Mouse (Mus musculus): ENCODE data around the gene Gm11733.

The Gm11733 gene

DNA sequence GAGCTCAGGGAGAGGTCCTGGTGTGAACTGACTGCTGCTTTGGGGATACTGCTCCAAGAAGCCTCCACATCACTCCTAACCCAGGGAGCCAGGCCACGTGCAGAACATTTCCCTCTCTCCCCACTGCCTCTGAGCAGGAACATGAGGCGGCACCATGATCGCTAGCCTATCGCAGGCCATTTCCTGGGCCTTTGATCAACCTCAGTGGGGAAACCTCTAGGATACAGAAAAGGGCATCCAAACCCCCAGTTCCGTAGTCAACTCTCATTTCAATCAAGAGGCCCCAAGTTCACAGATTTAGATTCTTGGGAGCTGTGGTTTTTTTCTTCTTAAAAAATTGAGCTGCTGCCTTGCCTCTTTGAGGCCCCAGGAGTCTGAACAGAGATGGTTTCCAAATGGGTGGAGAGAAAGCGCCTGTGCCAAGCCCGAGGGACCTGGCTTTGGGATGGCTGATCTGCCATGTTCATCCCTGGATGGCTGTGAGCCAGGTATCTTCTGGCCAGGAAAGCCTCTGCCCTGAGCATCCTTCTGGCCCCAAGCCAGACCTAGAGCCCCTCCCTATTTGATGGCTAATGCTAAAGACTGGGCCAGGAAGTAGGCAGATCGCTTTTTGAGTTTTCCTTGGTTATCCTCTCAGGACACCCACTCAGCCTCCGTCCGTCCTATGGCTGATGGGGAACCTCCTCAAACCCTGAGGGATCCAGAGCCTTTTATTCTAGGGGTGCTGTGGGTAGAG lies 5.7 kb upstream of the Gm11733 start:
- DNase-seq (ENCODE audit: low read depth in 1 of 2, low spot score in 2 of 2): no peak

GRCm38 (mm10) chr11:117479007-117479719 lies 5.0 kb upstream of the Gm11733 start:
- no peak for DNase-seq (ENCODE audit: low read depth in 1 of 2, low spot score in 2 of 2)

- DNase-seq (ENCODE audit: low read depth in 1 of 2, low spot score in 2 of 2): no peak
Observed at GRCm38 (mm10) chr11:117479746-117480145, 4.4 kb upstream of the Gm11733 start.

- DNase-seq (ENCODE audit: low read depth in 1 of 2, low spot score in 2 of 2): no peak
Observed at GRCm38 (mm10) chr11:117482300-117482676, 1.9 kb upstream of the Gm11733 start.

- DNase-seq (ENCODE audit: low read depth in 1 of 2, low spot score in 2 of 2): peak in 1 of 2 experiments; percentile 40
Observed at GRCm38 (mm10) chr11:117482677-117483511, 1.3 kb upstream of the Gm11733 start.

- no peak for DNase-seq (ENCODE audit: low read depth in 1 of 2, low spot score in 2 of 2)
Observed at GRCm38 (mm10) chr11:117491408-117492208, 7.4 kb downstream of the Gm11733 start.

DNA sequence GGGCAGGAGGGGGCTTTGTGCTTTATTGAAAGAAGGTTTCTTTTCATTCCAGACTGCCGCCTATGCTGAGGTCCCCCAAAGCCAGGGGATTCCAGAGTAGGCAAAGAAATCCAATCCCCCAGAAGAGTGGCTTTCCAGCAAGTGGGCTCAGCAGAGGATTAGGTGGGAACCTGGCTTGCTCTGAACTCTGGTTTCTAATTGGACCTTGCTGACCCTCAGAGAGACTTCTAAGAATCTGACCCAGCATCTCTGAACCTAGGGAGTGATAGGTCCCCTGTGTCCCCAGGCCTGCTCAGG lies 8.0 kb downstream of the Gm11733 start:
- DNase-seq (ENCODE audit: low read depth in 1 of 2, low spot score in 2 of 2): no peak

GRCm38 (mm10) chr11:117496812-117497211 lies 12.6 kb downstream of the Gm11733 start:
- DNase-seq (ENCODE audit: low read depth in 1 of 2, low spot score in 2 of 2): no peak

GRCm38 (mm10) chr11:117497256-117498136 lies 13.3 kb downstream of the Gm11733 start:
- no peak for DNase-seq (ENCODE audit: low read depth in 1 of 2, low spot score in 2 of 2)

- DNase-seq (ENCODE audit: low read depth in 1 of 2, low spot score in 2 of 2): no peak
Observed at GRCm38 (mm10) chr11:117498137-117498511, 14.0 kb downstream of the Gm11733 start.

- no peak for DNase-seq (ENCODE audit: low read depth in 1 of 2, low spot score in 2 of 2)
Observed at GRCm38 (mm10) chr11:117508972-117509371, 24.8 kb downstream of the Gm11733 start.

GRCm38 (mm10) chr11:117515718-117516421 lies 31.7 kb downstream of the Gm11733 start:
- no peak for DNase-seq (ENCODE audit: low read depth in 1 of 2, low spot score in 2 of 2)

GRCm38 (mm10) chr11:117516422-117516796 lies 32.2 kb downstream of the Gm11733 start:
- no peak for DNase-seq (ENCODE audit: low read depth in 1 of 2, low spot score in 2 of 2)

DNA sequence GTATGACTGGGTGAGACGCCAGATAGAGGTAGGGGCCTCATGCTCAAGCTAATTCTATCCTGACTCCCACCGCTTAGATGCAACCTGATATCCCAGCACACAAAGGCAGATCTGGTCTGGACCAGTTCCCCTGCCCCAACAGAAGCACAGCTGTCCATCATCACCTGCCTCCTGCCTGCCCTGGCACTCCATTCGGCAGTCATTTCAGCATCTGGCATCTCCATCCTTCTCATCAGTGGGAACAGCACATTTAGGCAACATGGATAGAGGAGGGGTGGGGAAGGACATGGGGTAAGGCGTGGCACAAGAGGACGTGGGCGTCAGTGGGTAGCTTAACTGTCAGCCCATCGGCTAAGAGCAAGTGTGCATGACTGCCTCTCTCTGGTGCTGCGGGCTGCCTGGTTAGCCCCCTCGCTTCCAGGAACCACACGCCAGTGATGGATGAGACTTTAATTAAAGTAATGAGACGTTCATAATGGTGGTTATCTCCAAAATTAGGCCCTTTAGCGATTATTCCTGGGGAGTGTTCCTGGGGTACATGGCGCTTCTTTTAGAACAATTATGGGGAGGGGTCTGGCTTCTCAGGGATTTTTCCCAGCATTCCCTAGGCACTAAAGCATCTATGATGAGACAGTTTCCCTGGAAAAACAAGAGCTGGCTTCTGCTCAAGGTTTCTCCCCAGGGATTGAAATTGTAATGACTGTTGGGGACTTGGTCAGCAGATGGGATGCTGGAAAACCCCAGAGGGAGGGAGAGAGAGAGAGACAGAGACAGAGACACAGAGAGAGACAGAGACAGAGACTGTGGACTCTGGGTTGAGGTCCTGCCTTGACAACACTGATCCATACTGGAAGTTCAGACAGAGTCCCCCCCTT lies 38.0 kb downstream of the Gm11733 start:
- no peak for DNase-seq (ENCODE audit: low read depth in 1 of 2, low spot score in 2 of 2)

GRCm38 (mm10) chr11:117522879-117523519 lies 38.8 kb downstream of the Gm11733 start:
- DNase-seq (ENCODE audit: low read depth in 1 of 2, low spot score in 2 of 2): no peak

GRCm38 (mm10) chr11:117525606-117526349 lies 41.6 kb downstream of the Gm11733 start:
- DNase-seq (ENCODE audit: low read depth in 1 of 2, low spot score in 2 of 2): no peak

GRCm38 (mm10) chr11:117532374-117532773 lies 48.2 kb downstream of the Gm11733 start:
- DNase-seq (ENCODE audit: low read depth in 1 of 2, low spot score in 2 of 2): no peak

Measured in monocyte, adult 2 months (primary cell).